Mouse (Mus musculus): ENCODE data around the gene Ccdc126. TPM values are rescaled to one million over a fixed set of nuclear protein-coding genes. Genes with fewer than 3 reads are reported as not detected.
A peak's percentile ranks its signal among the peaks of the same experiment; 100 is the strongest.
"Not testable (repeated sequence)": the region's sequence is repeated elsewhere in the genome, so short reads cannot be mapped to it uniquely, and the experiment has no call there.

The Ccdc126 gene
- total RNA-seq (2021), result 1 to 10 TPM; 6.8 to 7.1 TPM

DNA sequence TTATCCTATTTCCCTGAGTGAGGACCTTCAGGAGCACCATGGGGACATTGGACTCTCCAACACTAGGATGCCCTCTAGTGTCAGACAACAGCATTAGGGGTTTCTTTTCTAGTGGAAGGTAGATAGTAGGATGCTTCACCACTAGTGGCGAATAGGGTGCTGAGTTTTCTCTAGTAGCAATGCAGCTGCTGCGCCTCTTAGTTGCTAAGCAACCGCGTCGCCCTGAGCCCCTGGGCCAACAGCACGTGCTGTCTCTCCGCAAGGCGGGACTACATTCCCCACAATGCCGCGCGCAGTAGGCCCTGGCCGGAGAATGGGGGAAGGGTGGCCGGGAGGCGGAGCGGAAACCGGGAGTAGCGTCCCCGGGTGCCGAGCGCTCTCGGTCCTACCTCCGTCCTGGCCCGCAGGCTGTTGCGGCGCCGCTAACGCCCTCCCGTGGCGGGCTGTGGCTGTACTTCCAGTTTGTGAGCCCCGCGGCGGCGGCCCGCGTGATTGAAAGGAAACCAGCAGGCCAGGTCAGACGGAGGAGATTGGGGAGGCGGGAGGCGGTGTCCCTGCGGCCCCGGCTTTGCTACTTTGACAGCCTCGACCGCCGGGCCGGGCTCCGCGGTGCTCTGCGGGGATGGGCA lies at the start of gene Ccdc126:
Gene Ccdc126, plus strand, starts transcription at position 309 of the 629 bp plus-strand sequence.
- peak; percentile 97 to 99 for DNase-seq (ENCODE audit: extremely low spot score in 1 of 2, low spot score in 2 of 2)
- intact Hi-C loops (cut with DNase I), result loop anchor here (2.0 kb wide), 1 partner anchor 50 kb away; no protein-coding TSS in a partner anchor

DNA sequence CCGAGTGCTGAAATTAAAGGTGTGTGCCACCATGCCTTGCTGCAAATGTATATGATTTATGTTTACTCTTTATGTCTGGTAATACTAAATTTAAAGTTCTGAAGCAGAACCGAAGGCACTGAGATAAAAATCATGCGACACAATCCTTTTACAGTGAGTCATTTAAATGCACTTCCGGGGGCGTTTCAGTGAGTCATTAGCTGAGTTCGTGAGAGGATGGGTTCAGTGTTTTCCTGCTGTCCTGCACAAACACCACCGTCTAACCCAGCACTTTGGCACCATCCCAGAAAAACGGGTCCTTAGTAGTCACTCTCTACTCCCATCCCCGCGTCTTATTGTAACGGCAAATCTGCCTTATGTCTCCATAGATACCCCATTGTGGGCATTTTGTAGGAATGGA lies 49.2 kb upstream of the Ccdc126 start:
- DNase-seq (ENCODE audit: extremely low spot score in 1 of 2, low spot score in 2 of 2), result peak in 1 of 2 experiments; percentile 23
- intact Hi-C loops (cut with DNase I), result loop anchor here (2.0 to 5.0 kb wide), 2 partner anchors 49 to 127 kb away; partner anchors contain the start of genes Ccdc126 and Stk31

DNA sequence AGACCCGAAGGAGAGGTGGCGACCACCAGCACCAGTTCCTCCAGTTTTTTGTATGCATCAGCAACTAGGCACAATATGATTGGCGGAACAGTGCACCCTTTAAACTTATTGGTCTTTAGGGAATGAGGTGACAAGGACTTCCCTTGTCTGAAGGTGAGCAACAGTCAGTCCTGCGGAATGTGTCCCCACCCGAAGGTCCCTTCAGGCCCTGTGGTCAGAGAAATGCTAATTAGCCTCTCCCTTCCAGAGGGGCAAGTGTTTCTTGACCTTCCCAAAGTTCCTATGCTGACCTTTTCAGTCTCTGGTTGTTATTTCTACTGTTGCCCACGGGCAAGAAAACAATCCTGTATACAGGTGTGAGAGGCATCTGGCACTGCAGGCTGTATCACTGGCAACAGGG lies 47.3 kb upstream of the Ccdc126 start:
- DNase-seq (ENCODE audit: extremely low spot score in 1 of 2, low spot score in 2 of 2), result no peak
- intact Hi-C loops (cut with DNase I), result no loop called here

DNA sequence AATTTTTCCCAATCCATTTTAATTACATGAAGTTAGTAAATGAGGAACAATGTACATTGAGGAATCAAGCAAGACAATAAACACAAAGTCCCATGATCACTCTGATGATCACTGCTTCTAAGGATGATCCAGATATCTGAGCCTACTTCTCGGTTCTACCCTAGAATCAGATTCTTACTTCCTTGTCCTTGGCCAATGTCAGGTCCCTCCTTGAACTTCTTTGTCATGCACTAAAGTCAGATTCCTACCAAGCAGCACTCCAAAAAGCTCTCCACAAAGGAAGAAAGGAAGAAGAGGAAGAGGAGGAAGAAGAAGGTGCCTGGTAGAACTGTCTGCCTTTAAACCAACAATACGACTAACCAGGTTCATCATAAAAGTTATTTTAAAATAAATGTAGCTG lies 46.2 kb upstream of the Ccdc126 start:
- DNase-seq (ENCODE audit: extremely low spot score in 1 of 2, low spot score in 2 of 2), result no peak
- intact Hi-C loops (cut with DNase I), result no loop called here

DNA sequence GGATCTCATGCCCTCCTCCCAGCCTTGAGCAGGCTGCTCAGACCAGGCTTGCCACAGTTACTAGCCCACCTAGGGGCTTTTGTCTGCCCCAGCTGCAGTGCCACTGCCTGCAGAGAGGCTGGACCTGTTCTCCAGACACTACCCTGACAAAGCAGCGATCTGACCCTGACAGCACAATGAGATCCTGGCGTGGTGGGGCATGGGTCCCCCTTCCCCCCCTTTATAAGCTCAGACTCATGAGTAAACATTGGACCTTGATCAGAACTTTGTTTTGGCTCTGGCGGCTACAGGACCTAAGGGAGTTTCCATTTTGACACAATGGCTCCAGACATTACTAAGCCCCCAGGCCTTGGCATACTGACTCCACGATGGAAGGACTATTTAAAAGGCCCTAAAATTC lies 45.1 kb upstream of the Ccdc126 start:
- DNase-seq (ENCODE audit: extremely low spot score in 1 of 2, low spot score in 2 of 2), result no peak

DNA sequence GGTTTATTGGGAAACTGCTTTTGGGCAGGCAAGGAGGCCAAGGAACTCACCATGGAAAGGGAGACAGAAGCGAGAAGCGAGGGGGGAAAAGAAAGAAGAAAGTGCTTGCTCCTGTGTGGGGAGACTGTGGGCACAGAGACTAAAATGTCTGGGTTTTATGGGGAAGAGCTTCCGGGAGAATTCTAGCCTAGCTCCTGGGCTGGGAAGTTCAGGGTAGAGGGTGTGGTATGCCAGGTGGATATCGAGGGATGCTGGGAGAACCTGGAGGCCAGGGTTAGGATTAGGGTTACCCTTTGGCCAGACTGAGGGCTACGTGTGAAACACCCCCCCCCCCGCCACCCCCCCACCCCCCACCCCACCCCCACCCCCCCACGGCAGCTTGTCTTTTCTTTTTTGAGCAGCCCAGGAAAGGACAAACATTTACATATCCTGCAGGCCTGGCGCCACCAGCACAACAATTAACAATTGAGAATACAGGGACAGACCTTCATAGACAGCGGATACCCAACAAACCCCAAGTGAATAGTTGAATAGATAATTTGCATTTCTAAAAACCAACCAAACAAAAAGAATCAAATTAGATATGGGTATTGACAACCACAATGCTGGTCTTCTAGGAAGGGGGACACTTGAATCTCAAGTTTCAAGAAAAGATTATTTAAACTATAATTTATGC lies 44.5 kb upstream of the Ccdc126 start:
- no peak for DNase-seq (ENCODE audit: extremely low spot score in 1 of 2, low spot score in 2 of 2)
- intact Hi-C loops (cut with DNase I), result no loop called here

More for the DNA sequence above, 45.1 kb upstream of the Ccdc126 start:
- intact Hi-C loops (cut with DNase I), result no loop called here

DNA sequence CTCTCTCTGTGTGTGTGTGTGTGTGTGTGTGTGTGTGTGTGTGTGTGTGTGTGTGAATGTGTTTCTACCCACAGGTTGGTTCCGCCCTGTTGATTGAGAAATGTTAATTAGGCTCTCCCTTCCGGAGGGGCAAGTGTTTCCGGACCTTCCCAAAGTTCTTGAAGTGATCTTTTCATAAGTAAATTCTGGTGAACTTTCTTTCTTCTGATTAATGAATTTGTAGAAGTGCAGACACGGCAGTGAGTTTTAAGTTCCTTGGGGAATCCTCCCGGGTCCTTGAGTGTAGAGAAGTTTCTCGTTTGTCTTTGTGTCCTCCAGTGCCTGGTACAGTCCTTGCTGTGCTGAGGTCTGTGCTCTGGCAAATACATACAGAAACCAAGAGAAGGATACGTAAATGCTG lies 43.8 kb upstream of the Ccdc126 start:
- intact Hi-C loops (cut with DNase I), result no loop called here
- no peak for DNase-seq (ENCODE audit: extremely low spot score in 1 of 2, low spot score in 2 of 2)

DNA sequence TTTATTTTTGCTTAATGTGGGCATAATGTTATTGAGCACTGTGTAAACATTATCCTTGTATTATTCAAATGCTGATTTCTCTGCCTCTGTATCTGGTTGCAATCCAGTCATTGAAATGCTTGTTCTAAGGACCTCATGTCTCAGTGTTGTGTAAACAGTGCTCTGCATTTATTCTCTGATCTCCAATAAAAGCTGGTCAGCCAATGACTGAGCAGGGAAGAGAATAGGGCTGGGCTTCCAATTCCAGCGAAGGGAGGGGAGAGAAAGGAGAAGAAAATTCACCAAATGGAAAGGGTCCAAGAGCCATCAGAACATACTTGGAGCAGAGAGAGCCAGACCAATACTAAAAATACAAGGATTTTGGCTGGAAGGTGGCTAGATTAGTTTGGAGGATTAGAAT lies 38.1 kb upstream of the Ccdc126 start:
- no peak for DNase-seq (ENCODE audit: extremely low spot score in 1 of 2, low spot score in 2 of 2)
- intact Hi-C loops (cut with DNase I), result no loop called here

DNA sequence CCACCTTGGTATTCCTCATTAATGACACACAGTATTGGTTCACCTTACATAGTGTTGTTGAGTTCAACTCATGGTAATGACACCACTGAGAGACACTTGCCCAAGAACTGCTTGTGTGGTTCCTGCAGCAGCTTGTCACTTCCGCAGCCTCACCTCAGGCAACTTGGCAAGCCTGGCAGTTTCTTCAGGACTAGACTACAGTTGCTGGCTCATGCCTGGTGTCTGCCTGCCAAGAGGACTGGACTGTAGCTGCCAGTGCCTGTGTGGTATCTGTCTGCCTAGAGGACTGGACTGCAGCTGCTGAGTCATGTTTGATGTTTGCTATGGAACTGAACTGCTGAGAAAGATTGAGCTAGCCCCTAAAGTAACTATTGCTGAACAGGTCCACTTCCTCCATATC lies 37.0 kb upstream of the Ccdc126 start:
- intact Hi-C loops (cut with DNase I), result no loop called here
- DNase-seq (ENCODE audit: extremely low spot score in 1 of 2, low spot score in 2 of 2), result no peak

DNA sequence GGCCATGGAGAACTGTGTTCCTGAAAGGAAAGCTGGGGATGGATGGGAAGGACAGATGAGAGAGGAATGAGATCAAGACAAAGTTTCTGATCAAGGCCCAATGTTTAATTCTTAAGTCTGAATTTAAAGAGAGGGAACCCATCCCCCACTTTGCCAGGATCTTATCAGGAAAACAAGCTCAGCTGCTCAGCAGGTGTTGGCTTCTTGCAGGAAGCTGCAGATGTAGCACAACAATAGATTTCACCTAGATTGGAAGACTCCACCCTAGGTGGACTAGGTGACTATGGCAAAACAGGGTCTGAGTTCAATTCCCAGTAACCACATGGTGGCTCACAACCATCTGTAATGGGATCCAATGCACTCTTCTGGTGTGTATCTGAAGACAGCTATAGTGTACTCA lies 20.8 kb upstream of the Ccdc126 start:
- intact Hi-C loops (cut with DNase I), result no loop called here
- DNase-seq (ENCODE audit: extremely low spot score in 1 of 2, low spot score in 2 of 2), result no peak

DNA sequence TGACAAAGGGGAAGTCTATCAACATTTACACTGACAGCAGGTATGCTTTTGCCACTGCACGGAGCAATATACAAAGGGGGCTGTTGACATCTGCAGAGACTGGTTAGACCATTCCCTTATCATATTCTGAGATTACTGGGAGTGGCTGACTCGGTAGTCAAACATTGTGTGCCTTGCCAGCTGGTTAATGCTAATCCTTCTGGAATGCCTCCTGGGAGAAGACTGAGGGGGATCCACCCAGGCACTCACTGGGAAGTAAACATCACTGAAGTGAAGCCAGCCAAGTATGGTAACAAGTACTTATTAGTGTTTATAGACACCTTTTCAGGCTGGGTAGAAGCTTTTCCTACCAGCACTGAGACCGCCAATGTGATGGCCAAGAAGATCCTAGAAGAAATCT lies 4.3 kb upstream of the Ccdc126 start:
- DNase-seq (ENCODE audit: extremely low spot score in 1 of 2, low spot score in 2 of 2); intact Hi-C loops (cut with DNase I): not testable (repeated sequence)

DNA sequence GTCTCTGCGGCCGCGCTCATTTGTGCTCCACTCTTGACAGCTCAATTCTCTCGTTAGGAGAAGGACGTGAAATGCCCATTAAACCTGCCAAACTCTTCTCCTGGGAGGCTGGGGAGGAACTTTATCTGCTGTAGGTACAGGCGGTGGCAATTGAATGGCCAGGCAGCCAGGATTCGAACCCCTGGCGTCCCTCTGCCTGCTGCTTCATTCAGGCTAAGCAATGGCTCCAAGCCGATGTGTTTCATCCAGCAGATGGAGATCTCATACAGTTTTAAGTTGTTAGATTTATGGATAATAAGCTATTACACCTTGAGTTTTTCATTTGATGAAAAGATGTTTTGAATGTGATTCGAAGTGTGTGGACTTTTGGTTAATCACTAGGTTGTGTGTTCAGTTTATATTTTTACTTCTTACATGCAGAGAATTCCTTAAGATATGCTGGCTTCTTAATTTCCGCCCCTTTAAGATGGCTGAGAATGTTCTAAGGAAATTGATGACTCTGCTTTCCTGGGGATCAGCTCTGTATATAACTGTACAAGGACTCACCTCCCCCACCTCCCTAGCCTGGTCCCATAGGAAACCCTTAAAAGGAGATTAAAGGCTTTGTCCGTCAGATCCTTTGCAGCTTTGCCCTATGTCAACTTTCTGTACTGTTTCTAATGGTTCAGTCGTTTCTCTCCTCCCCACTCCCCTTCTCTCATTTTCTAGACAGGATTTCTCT lies 681 bp downstream of the Ccdc126 start:
- intact Hi-C loops (cut with DNase I), result loop anchor here (2.0 to 5.0 kb wide), 2 partner anchors 51 to 78 kb away; partner anchors contain the start of gene Stk31
- DNase-seq (ENCODE audit: extremely low spot score in 1 of 2, low spot score in 2 of 2), result peak in 1 of 2 experiments; percentile 44

DNA sequence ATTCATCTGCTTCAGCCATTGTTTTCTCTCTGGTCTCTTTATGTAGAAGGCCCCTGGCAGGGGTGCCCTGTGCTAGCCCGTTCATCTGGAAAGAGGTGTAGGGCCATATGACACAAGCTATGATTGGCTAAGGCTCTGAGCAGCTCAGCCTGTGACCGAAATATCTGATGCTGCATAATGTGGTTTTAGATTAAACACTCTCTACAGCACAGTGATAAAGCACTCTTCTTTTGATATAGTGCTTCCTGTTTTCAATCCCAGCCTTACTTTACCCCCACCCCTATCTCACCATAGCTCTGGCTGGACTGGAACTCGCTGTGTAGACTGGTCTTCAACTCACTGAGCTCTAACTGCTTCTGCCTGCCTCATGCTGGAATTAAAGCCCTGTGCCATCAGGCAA lies 2.3 kb downstream of the Ccdc126 start:
- no peak for DNase-seq (ENCODE audit: extremely low spot score in 1 of 2, low spot score in 2 of 2)
- intact Hi-C loops (cut with DNase I), result loop anchor here (5.0 kb wide), 1 partner anchor 76 kb away; the partner anchor contains the start of gene Stk31

DNA sequence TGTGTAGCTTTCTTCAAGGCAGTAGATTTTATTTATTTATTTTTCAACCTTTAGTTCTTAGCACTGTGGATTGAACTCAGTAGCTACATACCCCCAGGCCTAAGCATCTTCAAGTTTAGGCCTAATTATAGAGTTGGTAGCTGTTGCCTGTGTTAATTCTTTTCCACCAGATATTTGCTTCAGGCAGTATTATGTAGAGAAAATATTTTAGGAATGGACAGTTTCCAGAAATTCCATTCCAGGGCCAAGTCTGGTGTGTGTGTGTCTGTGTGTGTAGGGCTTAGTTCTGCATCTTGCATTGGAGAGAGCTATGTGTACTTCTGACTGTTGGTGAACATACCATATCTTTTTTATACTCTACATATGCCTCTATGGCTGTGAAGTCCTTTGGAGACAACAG lies 3.0 kb downstream of the Ccdc126 start:
- DNase-seq (ENCODE audit: extremely low spot score in 1 of 2, low spot score in 2 of 2), result no peak
- intact Hi-C loops (cut with DNase I), result loop anchor here (5.0 kb wide), 1 partner anchor 75 kb away; the partner anchor contains the start of gene Stk31

DNA sequence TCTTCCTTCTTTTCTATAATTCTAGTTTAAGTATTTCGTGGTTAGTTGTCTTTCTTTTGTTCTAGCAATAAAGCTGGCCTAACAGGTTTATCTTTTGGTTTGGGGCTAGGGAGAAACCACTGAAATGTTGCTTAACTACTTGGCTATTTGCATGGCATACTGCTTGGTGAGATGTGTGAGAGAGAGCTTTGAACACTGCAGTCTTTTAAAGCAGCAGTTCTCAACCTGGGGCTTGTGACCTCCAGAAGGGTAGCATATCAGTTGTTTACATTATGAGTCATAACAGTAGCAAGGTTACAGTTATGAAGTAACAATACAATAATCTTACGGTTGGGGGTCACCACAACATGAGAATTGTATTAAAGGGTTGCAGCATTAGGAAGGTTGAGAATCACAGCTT lies 3.9 kb downstream of the Ccdc126 start:
- no peak for DNase-seq (ENCODE audit: extremely low spot score in 1 of 2, low spot score in 2 of 2)
- intact Hi-C loops (cut with DNase I), result loop anchor here (5.0 kb wide), 1 partner anchor 74 kb away; the partner anchor contains the start of gene Stk31

DNA sequence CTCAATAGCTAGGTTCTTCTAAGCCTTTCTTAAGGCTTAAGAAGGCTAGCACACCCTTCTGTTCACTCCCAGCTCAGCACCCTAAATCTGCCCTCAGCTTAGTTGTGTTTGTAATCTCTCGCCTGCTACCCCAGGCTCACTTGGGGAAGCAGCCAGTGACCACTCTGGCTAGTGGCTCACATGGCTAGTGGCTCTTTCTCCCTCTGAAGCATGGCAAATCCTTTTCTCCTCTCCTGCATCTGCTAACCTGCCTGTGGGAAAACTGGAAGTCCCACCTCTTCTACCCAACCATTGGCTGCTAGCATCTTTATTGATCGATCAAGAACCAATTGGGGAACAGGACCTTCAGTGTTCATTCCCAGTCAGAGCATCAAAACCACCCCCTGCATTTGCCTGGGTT lies 5.5 kb downstream of the Ccdc126 start:
- intact Hi-C loops (cut with DNase I), result loop anchor here (5.0 kb wide), 1 partner anchor 73 kb away; the partner anchor contains the start of gene Stk31
- no peak for DNase-seq (ENCODE audit: extremely low spot score in 1 of 2, low spot score in 2 of 2)

DNA sequence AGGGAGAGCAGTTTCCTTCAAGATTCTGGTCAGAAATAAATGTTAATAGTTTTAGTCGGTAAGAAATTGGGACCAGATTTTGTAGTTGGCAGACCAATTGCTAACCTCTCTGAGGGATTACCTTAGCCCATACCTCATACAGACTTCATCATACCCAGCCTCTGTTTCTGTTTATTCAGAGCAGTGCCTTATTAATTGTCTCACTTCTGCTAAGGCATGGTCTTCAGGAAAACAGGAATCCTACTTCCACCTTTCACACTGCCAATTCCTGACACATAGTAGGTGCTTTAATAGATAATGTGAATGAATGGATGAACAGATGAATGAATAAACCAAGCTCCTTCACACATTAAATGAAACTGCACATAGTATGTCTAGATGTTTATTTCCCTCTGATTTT lies 6.2 kb downstream of the Ccdc126 start:
- no peak for DNase-seq (ENCODE audit: extremely low spot score in 1 of 2, low spot score in 2 of 2)
- intact Hi-C loops (cut with DNase I), result no loop called here

DNA sequence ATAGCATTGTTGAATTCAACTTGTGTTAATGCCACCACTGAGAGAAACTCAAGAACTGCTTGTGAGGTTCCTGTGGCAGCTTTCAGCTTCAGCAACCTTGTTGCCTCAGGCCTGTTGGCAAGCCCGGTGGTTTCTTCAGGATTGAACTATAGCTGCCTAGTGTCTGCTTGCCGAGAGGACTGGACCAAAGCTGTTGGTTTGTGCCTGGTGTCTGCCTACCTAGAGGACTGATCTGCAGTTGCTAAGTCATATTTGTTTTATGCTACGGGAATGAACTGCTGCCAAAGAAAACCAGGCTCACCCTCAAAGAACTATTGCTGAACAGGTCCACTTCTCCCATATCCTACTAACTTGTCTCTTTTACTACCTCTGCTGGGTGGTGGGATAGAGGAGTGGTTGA lies 7.8 kb downstream of the Ccdc126 start:
- intact Hi-C loops (cut with DNase I), result no loop called here

DNA sequence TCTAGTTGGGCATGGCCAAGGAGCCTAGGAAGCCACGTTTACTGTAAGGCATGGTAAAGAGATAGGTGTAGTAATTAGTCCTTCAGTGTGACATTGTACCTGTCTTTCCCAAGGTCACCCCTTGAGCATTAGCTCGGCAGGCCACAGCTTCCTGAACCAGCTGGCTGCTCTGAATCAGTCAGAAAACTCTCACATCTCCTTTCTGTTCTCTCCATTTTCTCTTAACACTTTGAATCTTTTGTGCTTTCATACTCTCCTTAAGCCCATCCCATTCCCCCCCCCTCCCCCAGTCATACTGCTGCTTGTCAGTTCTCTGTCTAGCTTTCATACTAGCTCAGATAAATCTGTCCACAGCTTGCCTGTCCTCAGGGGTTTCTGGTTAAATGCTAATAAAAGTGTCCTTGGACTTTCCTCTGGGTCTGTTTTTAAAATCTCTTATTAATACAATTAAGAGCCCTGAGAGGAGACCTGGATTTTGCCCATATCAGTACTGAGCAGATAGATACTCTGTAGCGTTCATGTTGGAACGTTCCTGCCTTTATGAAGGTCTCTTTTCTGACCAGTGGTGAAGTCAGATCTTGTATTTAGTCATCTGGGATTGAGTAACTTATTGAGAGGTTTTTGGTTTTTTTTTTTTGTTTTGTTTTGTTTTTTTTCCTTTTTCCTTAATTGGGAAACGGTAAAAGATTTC lies 12.4 kb downstream of the Ccdc126 start:
- DNase-seq (ENCODE audit: extremely low spot score in 1 of 2, low spot score in 2 of 2), result no peak

More for the DNA sequence above, 7.8 kb downstream of the Ccdc126 start:
- DNase-seq (ENCODE audit: extremely low spot score in 1 of 2, low spot score in 2 of 2), result no peak

More for the DNA sequence above, 12.4 kb downstream of the Ccdc126 start:
- intact Hi-C loops (cut with DNase I), result no loop called here
